Mouse (Mus musculus) neural tube, embryonic 15.5 days (tissue): ENCODE measurements at regions not wholly inside any gene's neighbourhood (a gene's known extent, or its start where the extent isn't known, plus 50 kb on each side); places are given as distances from the start of the nearest gene placed in this dataset.
"Not testable (repeated sequence)": the region's sequence is repeated elsewhere in the genome, so short reads cannot be mapped to it uniquely, and the experiment has no call there.

Source experiments
- ATAC-seq: fragments of 200-750 bp; cut with Nextera tagmentation; 2 replicates; pipeline ENCODE4 v1.8.0; 2017; ENCODE audit warnings: mild to moderate bottlenecking, moderate TSS enrichment, moderate library complexity; ENCODE audit not compliant: low FRiP score
- H3K27ac ChIP-seq: fragments of 300-500 bp; sonication (generic); replicated peaks from 2 replicates; pipeline ENCODE4 v1.5.1; 2015; ENCODE audit warnings: mild to moderate bottlenecking, inconsistent platforms
- H3K27me3 ChIP-seq: fragments of 300-500 bp; sonication (generic); replicated peaks from 2 replicates; pipeline ENCODE4 v1.6.1; 2015; ENCODE audit warnings: inconsistent platforms
- H3K36me3 ChIP-seq: fragments of 300-500 bp; sonication (generic); 2 replicates; pipeline ENCODE4 v1.6.1; 2015; ENCODE audit warnings: inconsistent platforms
- H3K4me1 ChIP-seq: fragments of 300-500 bp; sonication (generic); 2 replicates; pipeline ENCODE4 v1.6.1; 2015; ENCODE audit warnings: inconsistent platforms
- H3K4me2 ChIP-seq: fragments of 300-500 bp; sonication (generic); 2 replicates; pipeline ENCODE4 v1.6.1; 2015; ENCODE audit warnings: inconsistent platforms, mild to moderate bottlenecking, moderate library complexity
- H3K4me3 ChIP-seq: fragments of 300-500 bp; sonication (generic); replicated peaks from 2 replicates; pipeline ENCODE4 v1.5.1; 2015; ENCODE audit warnings: mild to moderate bottlenecking, inconsistent platforms
- H3K9ac ChIP-seq: fragments of 300-500 bp; sonication (generic); replicated peaks from 2 replicates; pipeline ENCODE4 v1.6.1; 2015; ENCODE audit warnings: mild to moderate bottlenecking, inconsistent platforms
- H3K9me3 ChIP-seq: fragments of 300-500 bp; sonication (generic); replicated peaks from 2 replicates; pipeline ENCODE4 v1.6.1; 2016; ENCODE audit warnings: inconsistent platforms
- WGBS: fragments of 180-500 bp; shearing (Covaris S2); methylation state at CpG from one replicate; pipeline ENCODE4 v1.1.7; 2015; ENCODE audit warnings: mixed read lengths; 5-methylcytosine and 5-hydroxymethylcytosine counted together

GRCm38 (mm10) chr11:7796373-7796772 is 582.6 kb upstream of the Igfbp3 start:
- Histone ChIP-seq H3K4me2 (no peak overlapping the region), H3K9ac (no peak overlapping the region), H3K27ac (no peak overlapping the region), H3K4me3 (no peak overlapping the region), H3K36me3 (no peaks in the 10 kb centered on the region), H3K9me3 (no peaks in the 10 kb centered on the region), H3K27me3 (no peaks in the 10 kb centered on the region), H3K4me1 (no peaks in the 10 kb centered on the region)
- no peak for ATAC-seq
- WGBS, result 93% methylated on average over 5 of the region's 5 CpGs

GRCm38 (mm10) chr11:7794206-7794605 is 580.5 kb upstream of the Igfbp3 start:
- no peak for ATAC-seq
- WGBS, result 75% methylated on average over 1 of the region's 1 CpGs

GRCm38 (mm10) chr11:7780476-7781112 is 566.9 kb upstream of the Igfbp3 start:
- no peak for ATAC-seq
- Histone ChIP-seq H3K4me1 (no peaks in the 10 kb centered on the region), H3K4me3 (no peak overlapping the region), H3K27ac (no peak overlapping the region), H3K9ac (no peak overlapping the region), H3K9me3 (no peaks in the 10 kb centered on the region), H3K4me2 (no peak overlapping the region), H3K36me3 (no peaks in the 10 kb centered on the region), H3K27me3 (no peaks in the 10 kb centered on the region)
- WGBS, result 91% methylated on average over 8 of the region's 8 CpGs

More at GRCm38 (mm10) chr11:7794206-7794605, 580.5 kb upstream of the Igfbp3 start:
- Histone ChIP-seq H3K36me3 (no peaks in the 10 kb centered on the region), H3K4me2 (no peak overlapping the region), H3K4me3 (no peak overlapping the region), H3K27ac (no peak overlapping the region), H3K27me3 (no peaks in the 10 kb centered on the region), H3K9me3 (no peaks in the 10 kb centered on the region), H3K9ac (no peak overlapping the region), H3K4me1 (no peaks in the 10 kb centered on the region)

DNA sequence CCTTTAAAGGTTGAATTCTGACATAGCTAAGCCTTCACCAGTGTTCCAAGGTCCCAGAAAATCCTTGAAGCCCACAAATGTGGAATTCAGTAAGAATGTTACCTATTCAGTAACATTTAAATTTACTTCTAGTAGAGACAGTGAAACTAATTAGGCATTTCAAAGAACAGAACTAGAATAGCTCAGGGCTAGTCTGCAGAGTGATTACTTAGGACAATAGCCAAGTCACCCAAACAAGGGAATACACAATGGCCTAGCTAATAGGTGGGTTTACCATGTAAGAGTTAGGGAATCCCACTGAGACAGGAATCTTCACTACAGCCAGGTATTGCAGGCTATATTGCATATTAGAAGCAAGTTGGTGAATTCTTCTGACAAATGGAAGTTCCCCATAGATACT is 561.6 kb upstream of the Igfbp3 start:
- not testable (repeated sequence) for H3K4me2 ChIP-seq, H3K9me3 ChIP-seq, H3K9ac ChIP-seq, H3K36me3 ChIP-seq, ATAC-seq, H3K4me3 ChIP-seq, H3K27me3 ChIP-seq, H3K27ac ChIP-seq, H3K4me1 ChIP-seq

- Histone ChIP-seq H3K27me3 (no peaks in the 10 kb centered on the region), H3K4me3 (no peak overlapping the region), H3K9ac (no peak overlapping the region), H3K4me2 (no peak overlapping the region), H3K36me3 (no peaks in the 10 kb centered on the region), H3K9me3 (no peaks in the 10 kb centered on the region), H3K4me1 (no peaks in the 10 kb centered on the region), H3K27ac (no peak overlapping the region)
- ATAC-seq, result no peak
- WGBS, result 70% methylated on average over 1 of the region's 1 CpGs
Measured at GRCm38 (mm10) chr11:7765303-7765702, 551.6 kb upstream of the Igfbp3 start.

DNA sequence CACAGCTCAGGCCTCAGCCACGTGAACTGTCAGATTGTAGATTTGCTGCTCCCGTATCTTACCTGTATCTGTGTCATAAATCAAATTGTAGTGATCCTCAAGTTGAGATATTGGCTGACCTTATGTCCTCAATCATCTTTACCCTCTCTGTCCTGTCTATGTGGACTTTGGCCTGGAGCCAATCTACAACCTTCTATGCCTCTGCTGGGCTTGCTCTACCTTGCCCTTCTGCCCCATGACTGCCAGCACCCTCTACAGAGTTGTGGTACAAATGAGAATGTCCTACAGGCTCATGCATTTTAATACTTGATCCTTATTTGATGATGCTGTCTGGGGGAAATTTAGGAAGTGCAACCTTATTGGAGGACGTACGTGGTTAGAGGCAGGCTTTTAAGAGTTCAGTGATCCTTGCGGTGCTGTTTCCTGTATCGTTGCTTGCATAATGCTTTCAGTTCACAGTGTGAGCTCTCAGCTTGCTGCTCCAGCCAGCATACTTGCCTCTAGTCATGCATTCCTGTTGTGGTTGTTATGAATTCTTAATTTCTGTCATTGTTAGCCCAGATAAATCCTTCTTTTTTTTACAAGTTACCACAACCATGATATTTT is 545.2 kb upstream of the Igfbp3 start:
- no peaks in the 10 kb centered on the region for H3K27me3 ChIP-seq
- H3K4me2 ChIP-seq, result no peak overlapping the region
- no peaks in the 10 kb centered on the region for H3K36me3 ChIP-seq
- no peak overlapping the region for H3K27ac ChIP-seq
- H3K9me3 ChIP-seq, result no peaks in the 10 kb centered on the region
- WGBS, result 77% methylated on average over 6 of the region's 6 CpGs
- no peak overlapping the region for H3K4me3 ChIP-seq
- no peak for ATAC-seq
- H3K4me1 ChIP-seq, result no peaks in the 10 kb centered on the region
- H3K9ac ChIP-seq, result no peak overlapping the region
